Mouse (Mus musculus) erythroblast, embryonic 14.5 days (primary cell): ENCODE measurements around the gene Foxo3. TPM values are rescaled to one million over a fixed set of nuclear protein-coding genes. Genes with fewer than 3 reads are reported as not detected.

ENCODE experiments used
- H3K27me3 ChIP-seq: 2 replicates; pipeline ENCODE4 v1.6.1; 2012; ENCODE audit warnings: inconsistent platforms; ENCODE audit not compliant: control insufficient read depth
- H3K36me3 ChIP-seq: 2 replicates; pipeline ENCODE4 v1.6.1; 2012; ENCODE audit warnings: mild to moderate bottlenecking, inconsistent platforms; ENCODE audit not compliant: control insufficient read depth
- H3K4me1 ChIP-seq: 2 replicates; pipeline ENCODE4 v1.6.1; 2012; ENCODE audit warnings: inconsistent platforms; ENCODE audit not compliant: control insufficient read depth
- H3K4me3 ChIP-seq: replicated peaks from 2 replicates; pipeline ENCODE3; 2012; ENCODE audit warnings: moderate library complexity, mild to moderate bottlenecking, inconsistent platforms
- H3K9me3 ChIP-seq: 2 replicates; pipeline ENCODE4 v1.6.1; 2012; ENCODE audit warnings: low read length, inconsistent platforms, mixed read lengths; ENCODE audit not compliant: control insufficient read depth
- GATA1 ChIP-seq: IDR thresholded peaks from 2 replicates; pipeline ENCODE4 v1.6.1; 2012; ENCODE audit warnings: low read length, inconsistent platforms, mixed read lengths
- TAL1 ChIP-seq: IDR thresholded peaks from 3 replicates; pipeline ENCODE4 v1.6.1; 2012; ENCODE audit warnings: low read length, inconsistent platforms, mixed read lengths
- polyA plus RNA-seq: library from polyadenylated mRNA; stranded (reverse); fragments of >175 nt; gene quantifications from 2 replicates; pipeline ENCODE4 v1.2.3, GENCODE M21; 2012

The Foxo3 gene
- polyA plus RNA-seq, 1 experiment, result 19.0 TPM

- no peak overlapping the region for H3K4me3 ChIP-seq
- H3K4me1 ChIP-seq, result peaks cover 91% of the 10 kb centered on the region
Observed at GRCm38 (mm10) chr10:42238923-42239809, 37.4 kb downstream of the Foxo3 start.

GRCm38 (mm10) chr10:42238296-42238695 is 38.3 kb downstream of the Foxo3 start:
- Histone ChIP-seq H3K4me3 (no peak overlapping the region), H3K4me1 (peaks cover 89% of the 10 kb centered on the region), H3K27me3 (no peaks in the 10 kb centered on the region), H3K36me3 (peaks cover 98% of the 10 kb centered on the region), H3K9me3 (no peaks in the 10 kb centered on the region)
- TF ChIP-seq TAL1, result no peak
- no peak for TF ChIP-seq GATA1

More at GRCm38 (mm10) chr10:42238923-42239809, 37.4 kb downstream of the Foxo3 start:
- no peak for TF ChIP-seq TAL1
- TF ChIP-seq GATA1, result no peak
- Histone ChIP-seq H3K36me3 (peaks cover 98% of the 10 kb centered on the region), H3K27me3 (no peaks in the 10 kb centered on the region), H3K9me3 (no peaks in the 10 kb centered on the region)

DNA sequence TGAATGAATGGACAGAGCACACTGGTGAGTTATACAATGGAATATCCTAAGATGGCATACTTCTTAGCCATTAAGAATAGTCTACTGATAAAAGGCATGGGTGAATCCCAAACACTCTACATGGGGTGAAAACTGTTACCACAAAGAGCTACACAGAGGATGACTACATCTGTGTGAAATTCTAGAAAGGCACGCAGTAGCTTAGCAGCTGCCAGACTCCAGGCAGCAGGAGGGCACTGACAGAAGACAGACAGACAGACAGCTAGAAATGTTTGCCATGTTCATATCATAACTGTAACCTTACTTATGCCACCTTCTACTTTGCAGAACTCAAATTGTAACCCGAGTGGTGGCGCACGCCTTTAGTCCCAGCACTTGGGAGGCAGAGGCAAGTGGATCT is 39.0 kb downstream of the Foxo3 start:
- H3K4me1 ChIP-seq, result peaks cover 89% of the 10 kb centered on the region

GRCm38 (mm10) chr10:42235321-42235720 is 41.2 kb downstream of the Foxo3 start:
- Histone ChIP-seq H3K4me3 (no peak overlapping the region), H3K4me1 (peaks cover 88% of the 10 kb centered on the region), H3K9me3 (no peaks in the 10 kb centered on the region), H3K36me3 (peaks cover 98% of the 10 kb centered on the region), H3K27me3 (no peaks in the 10 kb centered on the region)
- TF ChIP-seq TAL1, result no peak
- no peak for TF ChIP-seq GATA1

More for the DNA sequence above, 39.0 kb downstream of the Foxo3 start:
- Histone ChIP-seq H3K27me3 (no peaks in the 10 kb centered on the region), H3K36me3 (peaks cover 98% of the 10 kb centered on the region), H3K9me3 (no peaks in the 10 kb centered on the region), H3K4me3 (no peak overlapping the region)
- TF ChIP-seq GATA1 (no peak), TAL1 (no peak)

DNA sequence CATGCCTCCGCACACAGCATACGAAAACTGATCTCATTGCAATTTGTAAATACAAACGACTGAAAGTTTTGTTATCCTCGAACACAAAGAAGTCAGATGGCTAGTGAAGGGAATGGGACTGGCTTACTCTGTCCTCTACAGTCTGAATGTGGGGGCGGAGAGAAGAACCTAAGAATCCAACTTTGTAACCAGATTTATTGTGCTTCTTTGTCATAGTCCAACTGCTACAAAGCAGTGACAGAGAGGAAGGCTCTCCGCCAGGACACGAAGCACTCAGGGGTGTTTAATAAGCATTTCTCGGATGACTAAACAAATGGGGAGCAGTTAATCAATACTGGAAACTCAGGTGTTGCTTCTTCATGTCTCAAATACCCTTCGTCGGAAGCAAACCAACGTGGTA is 43.6 kb downstream of the Foxo3 start:
- no peaks in the 10 kb centered on the region for H3K9me3 ChIP-seq
- H3K4me1 ChIP-seq, result peaks cover 89% of the 10 kb centered on the region
- no peaks in the 10 kb centered on the region for H3K27me3 ChIP-seq
- TF ChIP-seq TAL1, result no peak
- no peak for TF ChIP-seq GATA1
- no peak overlapping the region for H3K4me3 ChIP-seq
- H3K36me3 ChIP-seq, result peaks cover 98% of the 10 kb centered on the region

GRCm38 (mm10) chr10:42231847-42232246 is 44.7 kb downstream of the Foxo3 start:
- H3K4me3 ChIP-seq, result no peak overlapping the region
- peaks cover 85% of the 10 kb centered on the region for H3K4me1 ChIP-seq
- TF ChIP-seq TAL1 (no peak), GATA1 (no peak)
- H3K36me3 ChIP-seq, result peaks cover 98% of the 10 kb centered on the region
- H3K27me3 ChIP-seq, result no peaks in the 10 kb centered on the region
- H3K9me3 ChIP-seq, result no peaks in the 10 kb centered on the region

- TF ChIP-seq TAL1 (no peak), GATA1 (no peak)
- Histone ChIP-seq H3K4me1 (peaks cover 87% of the 10 kb centered on the region), H3K36me3 (peaks cover 100% of the 10 kb centered on the region), H3K27me3 (no peaks in the 10 kb centered on the region), H3K9me3 (no peaks in the 10 kb centered on the region), H3K4me3 (no peak overlapping the region)
Observed at GRCm38 (mm10) chr10:42231100-42231541, 45.4 kb downstream of the Foxo3 start.

- no peaks in the 10 kb centered on the region for H3K27me3 ChIP-seq
- no peak for TF ChIP-seq TAL1
- no peak for TF ChIP-seq GATA1
- H3K36me3 ChIP-seq, result peaks cover 100% of the 10 kb centered on the region
- H3K4me3 ChIP-seq, result no peak overlapping the region
- H3K4me1 ChIP-seq, result peaks cover 87% of the 10 kb centered on the region
- H3K9me3 ChIP-seq, result no peaks in the 10 kb centered on the region
Observed at GRCm38 (mm10) chr10:42230471-42231099, 46.0 kb downstream of the Foxo3 start.

- TF ChIP-seq GATA1, result no peak
- Histone ChIP-seq H3K4me1 (peaks cover 87% of the 10 kb centered on the region), H3K4me3 (no peak overlapping the region), H3K9me3 (no peaks in the 10 kb centered on the region), H3K36me3 (peaks cover 99% of the 10 kb centered on the region), H3K27me3 (no peaks in the 10 kb centered on the region)
Observed at GRCm38 (mm10) chr10:42227751-42228241, 48.8 kb downstream of the Foxo3 start.
